ENCODE assay signal across 9 mouse cellular contexts in genomic region chr11:98970191-98970925, GRCm38 (mm10). TPM values are rescaled to one million over a fixed set of nuclear protein-coding genes. Genes with fewer than 3 reads are reported as not detected.
DNase-seq lines count a peak whose midpoint lies in the region; ATAC-seq lines count a peak whose summit lies in the region.
"Had no signal": no experiment of that assay in that cellular context is flagged by ENCODE, and none has a peak within 500 bp of the region (broad histone marks: within the 10 kb centered on the region; RNA-seq: fewer than 3 reads in every experiment).

No protein-coding gene starts in this region.

- no peaks in the 10 kb centered on the region for H3K27me3 ChIP-seq in neural tube, embryonic 11.5 days (ENCODE audit: control insufficient read depth, insufficient read depth, low read length)
- H3K27me3 ChIP-seq in stomach, embryonic 14.5 days (ENCODE audit: control insufficient read depth, insufficient read depth, low read length) = no peaks in the 10 kb centered on the region

- peak overlapping the region; percentile 32 for H3K4me3 ChIP-seq in neural tube, embryonic 11.5 days (ENCODE audit: low read depth, low read length)
- H3K4me3 ChIP-seq in stomach, embryonic 14.5 days (ENCODE audit: low read depth, low read length) = no peak overlapping the region

- intact Hi-C loops in heart, postnatal 25 days (cut with DNase I) = loop anchor here (5.0 kb wide), 1 partner anchor 108 kb away; the partner anchor contains the start of gene Wipf2

- peaks cover 30% of the 10 kb centered on the region for H3K36me3 ChIP-seq in neural tube, embryonic 11.5 days (ENCODE audit: control insufficient read depth, insufficient read depth, low read length)
- H3K36me3 ChIP-seq in stomach, embryonic 14.5 days (ENCODE audit: control insufficient read depth, insufficient read depth, low read length) = peaks cover 72% of the 10 kb centered on the region

- peaks cover 55% of the 10 kb centered on the region for H3K4me1 ChIP-seq in neural tube, embryonic 11.5 days (ENCODE audit: control insufficient read depth, insufficient read depth, low read length)
- H3K4me1 ChIP-seq in stomach, embryonic 14.5 days (ENCODE audit: control insufficient read depth, insufficient read depth, low read length) = peaks cover 63% of the 10 kb centered on the region

- H3K27ac ChIP-seq in neural tube, embryonic 11.5 days (ENCODE audit: low read depth, low read length) = peak overlapping the region; percentile 96
- peak overlapping the region; percentile 34; the same call in 1 of the 2 replicates for H3K27ac ChIP-seq in stomach, embryonic 14.5 days (ENCODE audit: low read length)

- peak overlapping the region; percentile 98 for H3K4me2 ChIP-seq in neural tube, embryonic 11.5 days (ENCODE audit: low read depth)
- H3K4me2 ChIP-seq in stomach, embryonic 14.5 days (replicated peaks; ENCODE audit: low read depth, low read length) = no peak overlapping the region

- no peaks in the 10 kb centered on the region for H3K9me3 ChIP-seq in neural tube, embryonic 11.5 days (ENCODE audit: control insufficient read depth, low read length)
- no peaks in the 10 kb centered on the region for H3K9me3 ChIP-seq in stomach, embryonic 14.5 days (ENCODE audit: control insufficient read depth, low read depth, low read length)

- 45% methylated on average over 29 of the region's 29 CpGs for WGBS in neural tube, embryonic 11.5 days
- 66% methylated on average over 29 of the region's 29 CpGs for WGBS in stomach, embryonic 14.5 days

- no peak for ATAC-seq in neural tube, embryonic 11.5 days (ENCODE audit: insufficient read depth, low FRiP score, low TSS enrichment)
- ATAC-seq in stomach, embryonic 14.5 days (ENCODE audit: insufficient number of reproducible peaks, insufficient read depth, low FRiP score, low read depth) = no peak

- peak overlapping the region; percentile 58 for H3K9ac ChIP-seq in neural tube, embryonic 11.5 days (ENCODE audit: low read length)
- no peak overlapping the region for H3K9ac ChIP-seq in stomach, embryonic 14.5 days (replicated peaks; ENCODE audit: low read depth, low read length)

- peak; percentile 30 to 54 for DNase-seq in adrenal gland, adult (ENCODE audit: inconsistent age in 2 of 2, low spot score in 1 of 2)
- DNase-seq in adrenal gland, postnatal 10 days = no peak
- DNase-seq in neural tube, embryonic 11.5 days (ENCODE audit: low spot score) = no peak
- DNase-seq in neural tube, embryonic 10.5 days (ENCODE audit: extremely low spot score, low spot score) = no peak
- DNase-seq in kidney, adult 8-10 months = peak; percentile 87 to 88
- no peak for DNase-seq in thymus, adult 18-20 months
- DNase-seq in heart, postnatal 25 days (ENCODE audit: low spot score) = no peak

RNA-seq across cellular contexts. Expression of gene Gjd3, which starts 12.5 kb away (rescaled TPM):
- total RNA-seq in adrenal gland, postnatal 10 days (2021) = under 1 TPM; 0.45 to 0.73 TPM
- polyA plus RNA-seq in neural tube, embryonic 11.5 days (2014; fragmentation: Nextera tagmentation; extraction: Ambion mirVana) = 0.57 TPM in 1 of 2 replicates, not detected in the other
- not detected in 2 replicates for polyA plus RNA-seq in stomach, embryonic 14.5 days (2014; fragmentation: Nextera tagmentation; extraction: Ambion mirVana)
- total RNA-seq in heart, postnatal 25 days (2021) = 1 to 10 TPM in 1 of 2 experiments, under 1 TPM in 1; 0.52 to 1.1 TPM
- total RNA-seq: hematopoietic stem cell, adult 5-6 weeks had no signal

RNA-seq across cellular contexts. Expression of gene Rara, which starts 42.7 kb away (rescaled TPM):
- 10 to 100 TPM; 26.2 to 34.7 TPM for total RNA-seq in adrenal gland, postnatal 10 days (2021)
- 73.2 and 75.1 TPM in 2 replicates for polyA plus RNA-seq in neural tube, embryonic 11.5 days (2014; fragmentation: Nextera tagmentation; extraction: Ambion mirVana)
- polyA plus RNA-seq in stomach, embryonic 14.5 days (2014; fragmentation: Nextera tagmentation; extraction: Ambion mirVana) = 54.0 and 56.8 TPM in 2 replicates
- 10 to 100 TPM; 11.8 TPM for total RNA-seq in heart, postnatal 25 days (2021)

RNA-seq across cellular contexts. Expression of gene Top2a, which starts 53.6 kb away (rescaled TPM):
- total RNA-seq in adrenal gland, postnatal 10 days (2021) = 10 to 100 TPM; 54.0 to 73.1 TPM
- polyA plus RNA-seq in neural tube, embryonic 11.5 days (2014; fragmentation: Nextera tagmentation; extraction: Ambion mirVana) = 338 and 339 TPM in 2 replicates
- polyA plus RNA-seq in stomach, embryonic 14.5 days (2014; fragmentation: Nextera tagmentation; extraction: Ambion mirVana) = 260 and 284 TPM in 2 replicates
- total RNA-seq in heart, postnatal 25 days (2021) = 1 to 10 TPM; 4.2 to 4.6 TPM

Comparison
In these comparisons a context has a peak if more than half of its experiments do, and no peak if none do; other contexts are left out.
1. DNase-seq: peak in adrenal gland, adult (2 of 2) and kidney, adult 8-10 months (2 of 2); none in adrenal gland, postnatal 10 days (single experiment), neural tube, embryonic 11.5 days (single experiment), neural tube, embryonic 10.5 days (single experiment), thymus, adult 18-20 months (0 of 2) and heart, postnatal 25 days (single experiment).
2. RNA of gene Top2a, which starts 53.6 kb away (total RNA-seq): 54.0 to 73.1 TPM in adrenal gland, postnatal 10 days; 4.2 to 4.6 TPM in heart, postnatal 25 days; every median in the first group is over 4 times any median in the second.